Mouse (Mus musculus) hindlimb bud, embryonic 11.5 days (tissue): Measurements from ENCODE around the gene Gatm.

Experiments
- DNase-seq: peaks from one replicate; pipeline ENCODE4 v3.0.0-alpha.2; 2012; ENCODE audit warnings: low read depth, low spot score; ENCODE audit errors: extremely low spot score

The Gatm gene

GRCm38 (mm10) chr2:122611654-122611973 is 511 bp upstream of the Gatm start:
- no peak for DNase-seq

DNA sequence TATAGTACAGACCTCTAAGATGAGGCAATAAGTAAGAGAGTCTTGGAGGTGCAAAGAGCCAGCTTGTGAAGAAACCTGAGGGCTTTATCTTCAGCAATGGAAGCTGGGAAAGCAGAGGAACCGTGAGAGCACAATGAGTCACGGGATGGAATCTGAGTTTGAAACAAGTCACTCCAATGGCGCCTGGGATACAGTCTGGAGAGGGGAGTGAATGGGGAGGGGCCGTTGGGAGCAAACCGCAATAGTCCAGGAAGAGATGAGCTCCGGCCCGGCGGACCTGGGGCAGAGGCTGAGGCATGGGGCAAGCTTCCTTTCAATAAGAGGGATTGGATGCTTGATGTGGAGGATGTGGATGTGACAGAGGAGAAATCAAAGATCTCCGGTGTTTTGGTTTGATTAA is 2.3 kb downstream of the Gatm start:
- no peak for DNase-seq

GRCm38 (mm10) chr2:122605829-122606228 is 5.3 kb downstream of the Gatm start:
- no peak for DNase-seq

- no peak for DNase-seq
These were observed 9.7 kb downstream of the Gatm start for GRCm38 (mm10) chr2:122601354-122601753.

- no peak for DNase-seq
These were observed 11.4 kb downstream of the Gatm start for GRCm38 (mm10) chr2:122599736-122600135.

DNA sequence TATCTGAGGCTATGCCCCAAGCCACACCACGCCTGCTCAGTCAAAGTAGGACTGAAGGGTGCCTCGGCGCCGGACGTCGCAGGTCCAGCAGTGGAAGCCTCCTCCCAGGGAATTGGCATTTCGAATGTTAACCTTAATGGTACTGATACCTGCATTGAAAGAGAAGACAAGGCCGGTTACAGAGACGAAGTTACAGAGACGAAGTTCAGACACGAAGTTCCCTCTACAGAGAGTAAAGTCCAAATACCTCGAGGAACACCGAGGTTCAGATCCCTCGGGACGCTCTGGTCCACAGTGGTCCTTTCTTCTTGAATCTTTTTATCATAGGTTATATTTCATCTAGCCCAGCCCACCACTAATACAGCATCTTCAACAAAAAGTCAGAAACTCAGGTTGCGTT is 15.6 kb downstream of the Gatm start:
- DNase-seq: no peak

GRCm38 (mm10) chr2:122591213-122591612 is 19.9 kb downstream of the Gatm start:
- DNase-seq: no peak

GRCm38 (mm10) chr2:122590351-122590750 is 20.8 kb downstream of the Gatm start:
- no peak for DNase-seq

DNA sequence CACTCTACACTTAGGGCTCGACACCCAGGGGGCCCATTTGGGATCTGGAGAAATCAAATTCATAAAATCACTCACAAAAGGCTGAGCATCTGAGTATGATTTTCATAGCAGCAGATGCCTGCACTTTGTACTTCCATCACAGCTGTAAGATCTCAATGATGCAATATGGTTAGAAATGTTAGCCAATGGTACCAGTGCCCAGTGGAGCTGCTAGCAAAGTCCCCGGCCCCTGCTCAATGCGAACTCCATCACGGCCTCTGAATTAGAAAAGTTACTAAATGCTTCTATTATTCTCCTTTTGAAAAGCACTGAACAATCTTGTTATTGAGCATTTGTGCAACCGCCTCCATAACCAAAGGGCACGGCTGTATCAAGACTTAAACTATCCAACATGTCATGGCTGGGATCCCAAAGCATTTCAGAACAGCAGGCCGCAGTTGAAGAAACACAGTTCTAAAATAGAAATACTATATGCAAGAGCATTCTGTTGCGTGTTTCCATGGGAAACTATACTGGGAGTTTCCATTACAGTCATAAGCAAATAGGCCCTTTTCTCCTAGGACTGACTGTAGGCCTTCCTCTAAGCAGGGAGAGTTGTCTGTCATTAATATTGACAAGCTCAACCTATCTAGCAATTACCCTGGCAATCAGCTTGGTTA is 23.1 kb downstream of the Gatm start:
- no peak for DNase-seq

- no peak for DNase-seq
These were observed 24.8 kb downstream of the Gatm start for GRCm38 (mm10) chr2:122586258-122586657.

DNA sequence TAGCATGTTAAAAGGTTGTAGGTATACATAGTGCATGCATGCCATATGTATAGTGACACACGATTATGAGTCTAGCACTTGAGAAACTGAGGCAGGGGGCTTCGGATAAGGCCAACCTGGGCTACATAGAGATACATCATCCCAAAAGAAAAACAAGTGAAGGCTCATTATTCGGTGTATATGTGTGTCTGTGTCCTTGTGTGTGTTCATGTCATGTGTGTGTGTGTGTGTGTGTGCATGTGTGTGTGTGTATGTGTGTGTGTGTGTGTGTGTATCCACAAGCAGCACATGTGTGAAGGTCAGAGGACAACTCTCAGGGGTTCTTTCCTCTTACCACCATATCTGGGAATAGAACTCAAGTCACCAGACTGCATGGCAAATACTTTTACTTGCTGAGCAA is 28.8 kb downstream of the Gatm start:
- DNase-seq: no peak

DNA sequence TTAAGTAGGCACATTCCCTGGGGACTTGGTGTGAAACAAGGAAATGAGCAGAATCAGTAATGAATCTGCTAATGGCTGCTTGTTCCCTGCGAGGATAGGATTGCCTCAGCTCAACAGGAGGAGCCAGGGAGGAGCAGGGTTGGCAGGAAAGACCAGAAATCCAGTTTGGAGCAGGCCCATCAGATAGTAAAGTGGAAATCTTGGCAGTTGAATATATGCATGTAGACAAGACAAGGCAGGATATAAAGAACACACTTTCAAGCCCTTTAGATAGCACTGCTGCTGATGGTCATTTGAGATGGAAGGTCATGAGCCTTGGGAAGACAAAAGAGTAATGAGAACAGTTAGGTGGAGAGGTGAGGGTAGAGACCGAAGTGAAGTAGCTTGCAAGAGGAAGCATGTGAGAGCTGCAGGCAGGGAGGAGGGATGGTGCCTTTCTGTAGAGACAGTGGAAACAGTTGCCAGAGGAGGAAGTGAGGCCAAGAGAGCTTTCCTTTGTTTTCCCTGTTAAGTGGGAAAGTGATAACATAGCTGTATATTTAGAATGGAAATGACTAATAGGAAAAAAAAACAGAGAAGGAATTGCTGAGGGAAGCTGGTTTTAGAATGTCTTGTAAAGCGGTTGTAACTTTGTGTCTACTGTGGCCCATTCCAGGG is 29.6 kb downstream of the Gatm start:
- no peak for DNase-seq

DNA sequence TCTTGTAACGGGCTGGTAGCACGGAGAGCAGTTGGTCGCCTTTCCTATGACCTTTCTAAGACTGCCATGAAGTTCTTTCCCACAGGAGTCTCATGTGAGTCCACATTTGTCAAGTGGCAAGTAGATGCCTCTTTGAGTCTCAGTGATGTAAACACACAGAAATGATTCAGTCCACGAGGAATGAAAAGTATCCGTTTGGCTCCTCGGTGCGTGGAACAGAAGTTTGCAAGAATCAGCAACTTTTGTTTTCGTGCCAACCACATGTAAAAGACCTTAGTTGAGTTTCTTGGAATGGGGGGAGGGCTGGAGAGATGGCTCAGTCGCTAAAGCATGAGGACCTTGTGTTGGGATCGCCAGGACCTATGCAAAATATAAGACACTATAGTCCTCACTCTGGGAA is 30.7 kb downstream of the Gatm start:
- DNase-seq: no peak

DNA sequence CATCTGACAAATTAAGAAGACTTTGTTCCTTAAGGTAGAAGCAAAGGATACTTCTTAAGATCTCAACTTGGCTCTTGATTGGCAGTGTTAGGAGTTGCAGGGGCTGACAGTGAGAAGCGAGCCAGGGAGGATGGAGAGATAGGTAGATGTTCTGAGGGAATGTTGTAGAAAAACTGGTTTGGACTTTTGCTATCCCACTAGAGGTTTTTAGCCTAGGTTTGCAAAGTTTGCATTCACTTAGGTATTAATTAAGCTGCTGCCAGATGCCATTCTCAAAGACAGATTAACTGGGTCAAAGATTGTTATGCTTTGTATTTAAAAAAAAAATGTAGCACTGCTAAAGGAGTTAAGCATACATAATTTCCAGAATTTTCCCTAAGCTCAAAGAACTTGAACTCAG is 33.8 kb downstream of the Gatm start:
- no peak for DNase-seq

DNA sequence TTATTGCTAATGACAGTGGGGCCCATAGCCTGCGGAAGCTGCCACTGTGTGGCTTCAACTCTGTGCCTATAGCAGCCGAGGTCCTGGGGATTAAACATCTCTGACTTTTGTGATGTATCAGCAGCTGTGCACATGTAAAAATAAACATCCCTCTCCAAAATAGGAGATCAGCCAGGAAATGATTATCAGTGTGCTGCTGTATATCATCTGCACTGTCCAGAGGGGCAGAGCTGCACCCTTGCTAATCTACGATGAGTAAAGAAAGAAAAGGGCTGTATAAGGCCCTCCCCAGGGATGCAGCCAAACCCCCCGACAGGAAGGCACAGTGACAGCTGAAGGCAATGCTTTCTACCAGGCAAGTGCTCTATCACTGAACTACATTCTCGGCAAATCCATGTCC is 34.8 kb downstream of the Gatm start:
- no peak for DNase-seq

- no peak for DNase-seq
These were observed 35.6 kb downstream of the Gatm start for GRCm38 (mm10) chr2:122575470-122575869.

GRCm38 (mm10) chr2:122572438-122572837 is 38.7 kb downstream of the Gatm start:
- DNase-seq: no peak

- DNase-seq: no peak
These were observed 39.8 kb downstream of the Gatm start for GRCm38 (mm10) chr2:122571326-122571725.

DNA sequence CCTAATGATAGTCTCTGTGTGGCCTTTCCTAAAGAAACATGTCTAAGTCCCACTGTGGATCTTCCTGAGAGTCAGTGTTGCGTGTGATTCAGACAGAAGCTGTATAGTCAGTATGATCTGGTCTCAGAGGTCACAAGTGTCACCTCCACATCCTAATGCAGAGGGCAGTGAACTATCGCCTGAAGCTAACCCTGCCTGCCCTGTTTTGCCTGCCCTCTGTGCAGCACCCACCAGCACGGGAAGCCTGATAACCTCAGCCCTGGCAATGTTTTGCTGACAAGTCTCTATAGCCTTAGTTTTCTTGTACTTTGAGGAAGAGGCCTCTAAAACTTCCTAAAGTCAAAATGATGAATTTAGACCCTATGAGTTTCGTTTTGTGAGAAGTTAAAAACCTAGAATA is 40.7 kb downstream of the Gatm start:
- DNase-seq: no peak

- peak; percentile 10 for DNase-seq
These were observed 41.7 kb downstream of the Gatm start for GRCm38 (mm10) chr2:122569439-122569838.

DNA sequence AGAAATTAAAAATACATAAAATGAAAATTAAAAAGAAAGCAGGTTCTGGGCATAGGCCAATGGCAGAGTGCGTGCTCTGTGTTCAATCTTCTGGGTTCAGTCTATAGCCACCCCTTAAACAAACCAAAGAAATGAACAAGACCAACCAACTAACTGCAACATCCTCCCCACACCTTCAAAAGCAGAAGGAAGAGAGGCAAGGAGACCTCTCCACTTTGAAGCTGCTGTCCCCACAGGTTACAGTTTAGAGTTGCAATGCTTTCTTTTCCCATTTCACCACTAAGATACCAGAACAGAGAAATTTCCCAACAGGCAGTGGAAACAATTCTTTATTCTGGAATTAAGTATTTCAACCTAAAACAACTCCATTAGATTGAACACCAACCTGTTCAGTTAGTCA is 48.9 kb downstream of the Gatm start:
- no peak for DNase-seq

DNA sequence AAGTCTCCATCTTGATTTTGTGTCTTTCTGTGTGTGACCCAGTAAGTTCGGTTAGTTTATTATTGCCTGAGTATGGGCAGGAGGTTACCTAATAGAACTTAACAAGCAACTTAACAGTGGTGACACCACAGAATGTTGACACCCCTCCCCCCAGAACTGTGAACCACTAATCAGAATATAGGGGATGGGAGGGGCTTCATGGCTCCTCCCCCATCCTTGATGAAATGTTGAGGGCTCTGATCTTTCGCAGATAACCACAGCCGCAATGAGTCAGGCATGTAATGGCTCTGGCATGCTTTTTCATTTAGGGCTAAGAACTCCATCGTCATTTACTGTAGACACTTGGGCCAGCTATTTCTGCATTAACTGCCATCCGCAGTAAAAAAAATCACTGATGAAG is 49.9 kb downstream of the Gatm start:
- DNase-seq: no peak

- DNase-seq: no peak
These were observed 52.8 kb downstream of the Gatm start for GRCm38 (mm10) chr2:122558317-122558716.
